Mouse (Mus musculus) stomach, embryonic 16.5 days (tissue): Measurements from ENCODE around the gene Hes6. TPM values are rescaled to one million over a fixed set of nuclear protein-coding genes. Genes with fewer than 3 reads are reported as not detected.

Experiments
- ATAC-seq: fragments of 200-750 bp; cut with Nextera tagmentation; 2 replicates; pipeline ENCODE4 v1.8.0; 2017; ENCODE audit warnings: moderate number of reproducible peaks, moderate TSS enrichment; ENCODE audit not compliant: insufficient read depth, low FRiP score
- H3K27ac ChIP-seq: fragments of 300-500 bp; sonication (generic); 2 replicates; pipeline ENCODE4 v1.5.1; 2014; ENCODE audit warnings: low read length
- H3K27me3 ChIP-seq: fragments of 300-500 bp; sonication (generic); 2 replicates; pipeline ENCODE4 v1.6.1; 2014; ENCODE audit warnings: low read length, control low read depth, mixed read lengths; ENCODE audit not compliant: control insufficient read depth, insufficient read depth
- H3K36me3 ChIP-seq: fragments of 300-500 bp; sonication (generic); 2 replicates; pipeline ENCODE4 v1.6.1; 2014; ENCODE audit warnings: low read length; ENCODE audit not compliant: control insufficient read depth, insufficient read depth
- H3K4me1 ChIP-seq: fragments of 300-500 bp; sonication (generic); 2 replicates; pipeline ENCODE4 v1.6.1; 2014; ENCODE audit warnings: low read length, control low read depth, mixed read lengths; ENCODE audit not compliant: control insufficient read depth, insufficient read depth
- H3K4me2 ChIP-seq: fragments of 300-500 bp; sonication (generic); 2 replicates; pipeline ENCODE4 v1.6.1; 2014; ENCODE audit warnings: low read depth, low read length, mixed read lengths
- H3K4me3 ChIP-seq: fragments of 300-500 bp; sonication (generic); replicated peaks from 2 replicates; pipeline ENCODE4 v1.5.1; 2014; ENCODE audit warnings: mild to moderate bottlenecking, low read length
- H3K9ac ChIP-seq: fragments of 300-500 bp; sonication (generic); 2 replicates; pipeline ENCODE4 v1.6.1; 2014; ENCODE audit warnings: low read length
- H3K9me3 ChIP-seq: fragments of 300-500 bp; sonication (generic); replicated peaks from 2 replicates; pipeline ENCODE4 v1.6.1; 2016; ENCODE audit warnings: low read length, control low read depth; ENCODE audit not compliant: control insufficient read depth
- WGBS: fragments of 180-500 bp; shearing (Covaris S2); extraction: QIAGEN DNeasy Blood & Tissue Kit; methylation state at CpG from one replicate; pipeline ENCODE4 v1.1.7; 2014; 5-methylcytosine and 5-hydroxymethylcytosine counted together
- polyA plus RNA-seq: library from polyadenylated mRNA; unstranded; fragments of >200 nt; fragmentation: Nextera tagmentation; extraction: Ambion mirVana; gene quantifications from 2 replicates; pipeline ENCODE4 v1.2.1, GENCODE M21; 2015

Gene Hes6
- polyA plus RNA-seq, 1 experiment from 2014 or later = 67.2 TPM

DNA sequence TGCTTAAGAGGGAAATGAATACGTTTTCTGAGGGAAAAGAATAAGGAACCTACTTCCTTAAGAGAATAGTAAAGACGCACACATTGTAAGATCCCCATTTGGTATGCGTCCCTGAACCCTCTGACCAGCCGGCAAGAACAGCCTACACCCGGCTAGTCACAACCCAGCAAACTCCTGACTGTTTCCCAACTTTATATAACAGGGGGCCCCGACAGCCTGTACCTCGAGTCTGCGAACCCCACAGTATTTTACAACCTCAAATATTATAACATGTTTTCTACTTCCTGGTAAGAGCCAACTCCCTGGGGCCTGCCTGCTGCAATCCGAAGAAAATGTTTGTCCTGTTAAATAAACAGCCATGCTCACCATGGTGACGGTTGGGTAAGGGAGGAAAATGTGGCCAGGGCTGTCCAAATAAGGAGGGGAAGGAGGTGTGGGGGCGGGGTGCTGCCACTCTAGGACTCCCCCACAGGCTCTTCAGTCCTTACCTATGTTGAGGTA lies 42.5 kb upstream of the Hes6 start:
- 8% methylated on average over 11 of the region's 11 CpGs for WGBS
- H3K9me3 ChIP-seq = no peaks in the 10 kb centered on the region
- peaks cover 57% of the 10 kb centered on the region for H3K4me1 ChIP-seq
- peak overlapping the region; percentile 13 for H3K4me3 ChIP-seq
- peak; percentile 51 for ATAC-seq
- no peaks in the 10 kb centered on the region for H3K36me3 ChIP-seq
- no peaks in the 10 kb centered on the region for H3K27me3 ChIP-seq
- H3K9ac ChIP-seq = peak overlapping the region; percentile 67
- H3K4me2 ChIP-seq = peak overlapping the region; percentile 72
- H3K27ac ChIP-seq = peak overlapping the region; percentile 98

DNA sequence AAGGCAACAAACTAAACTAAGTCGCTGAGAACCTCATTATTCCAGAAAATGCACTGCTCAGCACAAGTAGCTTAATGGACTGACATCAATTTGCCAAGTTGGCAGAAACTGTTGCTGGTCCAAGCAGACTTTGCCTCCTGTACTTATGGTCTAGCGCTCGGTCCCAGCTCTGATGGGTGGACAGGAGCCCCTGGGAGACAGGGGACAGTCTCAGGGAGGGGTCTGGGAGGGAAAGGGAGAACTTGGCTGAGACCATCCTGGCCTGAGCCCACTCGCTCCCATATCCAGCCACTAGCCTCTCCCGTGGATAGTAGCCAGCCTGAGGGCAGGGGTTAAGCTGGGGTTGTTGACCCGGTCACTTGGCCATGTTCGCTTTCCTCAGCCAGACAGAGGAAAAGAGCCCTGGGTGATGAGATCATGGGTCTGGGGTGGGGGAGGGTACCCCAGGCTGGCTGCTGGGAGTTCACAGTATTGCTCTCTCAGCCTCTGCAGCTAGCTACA lies 41.9 kb upstream of the Hes6 start:
- WGBS = 18% methylated on average over 7 of the region's 7 CpGs
- Histone ChIP-seq H3K36me3 (no peaks in the 10 kb centered on the region), H3K4me1 (peaks cover 57% of the 10 kb centered on the region), H3K4me3 (peak overlapping the region; percentile 13), H3K9me3 (no peaks in the 10 kb centered on the region), H3K9ac (peak overlapping the region; percentile 67), H3K27me3 (no peaks in the 10 kb centered on the region), H3K4me2 (peak overlapping the region; percentile 72), H3K27ac (peak overlapping the region; percentile 98)
- no peak for ATAC-seq

DNA sequence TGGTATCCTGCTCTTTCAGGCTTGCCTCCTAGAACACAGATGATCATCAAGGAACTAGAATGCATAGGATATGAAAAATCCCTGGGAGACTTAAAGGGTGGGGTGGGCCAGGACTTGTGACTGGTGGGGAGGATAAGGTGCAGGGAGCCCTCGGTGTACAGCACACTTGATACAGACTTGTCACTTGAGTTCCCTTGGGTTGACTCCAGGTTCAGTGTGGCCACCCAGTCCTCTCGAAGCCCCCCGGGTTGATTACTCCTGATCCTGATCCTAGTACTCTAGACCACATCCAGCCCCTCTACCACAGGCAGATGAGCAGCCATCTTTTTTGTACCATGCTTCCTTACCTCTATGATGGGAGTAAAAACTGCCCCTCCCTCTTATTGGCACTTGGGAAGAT lies 41.1 kb upstream of the Hes6 start:
- H3K9me3 ChIP-seq = no peaks in the 10 kb centered on the region
- peak overlapping the region; percentile 72 for H3K4me2 ChIP-seq
- H3K27ac ChIP-seq = peak overlapping the region; percentile 98
- peak overlapping the region; percentile 67 for H3K9ac ChIP-seq
- WGBS = 78% methylated on average over 3 of the region's 3 CpGs
- H3K27me3 ChIP-seq = no peaks in the 10 kb centered on the region
- peaks cover 53% of the 10 kb centered on the region for H3K4me1 ChIP-seq
- H3K4me3 ChIP-seq = no peak overlapping the region
- H3K36me3 ChIP-seq = no peaks in the 10 kb centered on the region
- no peak for ATAC-seq

- H3K27me3 ChIP-seq = no peaks in the 10 kb centered on the region
- 68% methylated on average over 3 of the region's 3 CpGs for WGBS
- no peak for ATAC-seq
- no peak overlapping the region for H3K9ac ChIP-seq
- H3K36me3 ChIP-seq = no peaks in the 10 kb centered on the region
- H3K27ac ChIP-seq = peak overlapping the region; percentile 98
- H3K9me3 ChIP-seq = no peaks in the 10 kb centered on the region
- peaks cover 50% of the 10 kb centered on the region for H3K4me1 ChIP-seq
- H3K4me3 ChIP-seq = no peak overlapping the region
- no peak overlapping the region for H3K4me2 ChIP-seq
These were observed 40.5 kb upstream of the Hes6 start for GRCm38 (mm10) chr1:91454366-91454765.

DNA sequence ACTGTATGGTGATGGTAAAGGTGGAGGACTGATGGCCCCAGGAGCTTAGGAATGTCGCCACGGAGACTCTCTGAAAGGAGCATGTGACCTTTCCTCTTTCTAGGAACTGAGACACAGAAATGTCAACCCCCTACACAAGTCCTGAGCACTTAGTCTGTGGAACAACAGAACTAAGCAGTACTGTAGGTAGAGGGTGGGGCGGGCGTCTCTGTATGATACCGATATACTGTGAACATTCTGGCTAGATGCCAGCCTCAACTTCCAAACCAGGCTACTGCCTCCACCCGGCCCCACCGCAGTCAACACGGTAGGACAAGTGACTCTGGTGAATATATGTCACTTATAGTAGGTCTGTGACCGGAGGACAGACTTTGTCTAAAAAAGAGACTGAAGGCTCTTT lies 40.1 kb upstream of the Hes6 start:
- Histone ChIP-seq H3K27me3 (no peaks in the 10 kb centered on the region), H3K4me3 (no peak overlapping the region), H3K36me3 (no peaks in the 10 kb centered on the region), H3K4me1 (peaks cover 50% of the 10 kb centered on the region), H3K4me2 (no peak overlapping the region), H3K9ac (no peak overlapping the region), H3K9me3 (no peaks in the 10 kb centered on the region), H3K27ac (peak overlapping the region; percentile 98; the same call in 1 of the 2 replicates)
- 59% methylated on average over 9 of the region's 9 CpGs for WGBS
- no peak for ATAC-seq

- peaks cover 9% of the 10 kb centered on the region; the same call in 1 of the 2 replicates for H3K9me3 ChIP-seq
- H3K4me2 ChIP-seq = no peak overlapping the region
- no peaks in the 10 kb centered on the region for H3K27me3 ChIP-seq
- H3K4me3 ChIP-seq = no peak overlapping the region
- no peak for ATAC-seq
- H3K27ac ChIP-seq = no peak overlapping the region
- H3K9ac ChIP-seq = no peak overlapping the region
- H3K36me3 ChIP-seq = peaks cover 17% of the 10 kb centered on the region
- H3K4me1 ChIP-seq = peaks cover 34% of the 10 kb centered on the region
- 52% methylated on average over 5 of the region's 5 CpGs for WGBS
These were observed 37.8 kb upstream of the Hes6 start for GRCm38 (mm10) chr1:91451547-91452084.

- H3K4me2 ChIP-seq = no peak overlapping the region
- no peak overlapping the region for H3K4me3 ChIP-seq
- no peaks in the 10 kb centered on the region for H3K27me3 ChIP-seq
- peaks cover 26% of the 10 kb centered on the region for H3K4me1 ChIP-seq
- H3K9me3 ChIP-seq = peaks cover 9% of the 10 kb centered on the region; the same call in 1 of the 2 replicates
- WGBS = 81% methylated on average over 5 of the region's 5 CpGs
- H3K9ac ChIP-seq = no peak overlapping the region
- peaks cover 17% of the 10 kb centered on the region for H3K36me3 ChIP-seq
- H3K27ac ChIP-seq = no peak overlapping the region
- no peak for ATAC-seq
These were observed 37.0 kb upstream of the Hes6 start for GRCm38 (mm10) chr1:91450851-91451250.

- Histone ChIP-seq H3K27me3 (no peaks in the 10 kb centered on the region), H3K4me1 (peaks cover 9% of the 10 kb centered on the region), H3K36me3 (peaks cover 24% of the 10 kb centered on the region), H3K4me2 (no peak overlapping the region), H3K4me3 (no peak overlapping the region), H3K27ac (no peak overlapping the region), H3K9me3 (peaks cover 9% of the 10 kb centered on the region; the same call in 1 of the 2 replicates), H3K9ac (no peak overlapping the region)
- ATAC-seq = no peak
- 77% methylated on average over 10 of the region's 10 CpGs for WGBS
These were observed 34.9 kb upstream of the Hes6 start for GRCm38 (mm10) chr1:91448688-91449087.

DNA sequence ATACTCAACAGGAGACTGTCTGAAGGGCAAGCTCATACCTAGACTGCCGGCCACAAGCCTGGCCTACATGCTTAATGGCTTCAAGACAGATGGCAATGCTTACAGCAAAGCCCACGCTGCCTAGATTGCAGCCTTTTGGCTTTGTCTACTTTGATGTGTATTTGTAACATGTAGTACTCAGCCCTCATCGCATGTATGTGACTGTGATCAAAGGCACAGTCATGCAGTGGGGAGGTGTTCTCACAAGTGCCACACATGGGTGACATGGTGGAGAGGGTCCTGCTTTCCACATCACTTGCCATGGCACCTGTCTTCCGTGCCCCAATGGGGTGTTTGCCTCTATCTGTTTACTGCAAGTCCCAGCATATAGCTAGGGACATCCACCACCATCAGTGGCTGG lies 32.7 kb upstream of the Hes6 start:
- peaks cover 9% of the 10 kb centered on the region; the same call in 1 of the 2 replicates for H3K9me3 ChIP-seq
- H3K4me1 ChIP-seq = peaks cover 4% of the 10 kb centered on the region; the same call in 1 of the 2 replicates
- no peak for ATAC-seq
- no peak overlapping the region for H3K9ac ChIP-seq
- H3K27ac ChIP-seq = peak overlapping the region; percentile 54; the same call in 1 of the 2 replicates
- no peak overlapping the region for H3K4me2 ChIP-seq
- no peak overlapping the region for H3K4me3 ChIP-seq
- WGBS = 87% methylated on average over 4 of the region's 4 CpGs
- peaks cover 32% of the 10 kb centered on the region for H3K36me3 ChIP-seq
- no peaks in the 10 kb centered on the region for H3K27me3 ChIP-seq
